Comparison of ENCODE assay signal across 28 mouse cellular contexts in the genomic region with DNA sequence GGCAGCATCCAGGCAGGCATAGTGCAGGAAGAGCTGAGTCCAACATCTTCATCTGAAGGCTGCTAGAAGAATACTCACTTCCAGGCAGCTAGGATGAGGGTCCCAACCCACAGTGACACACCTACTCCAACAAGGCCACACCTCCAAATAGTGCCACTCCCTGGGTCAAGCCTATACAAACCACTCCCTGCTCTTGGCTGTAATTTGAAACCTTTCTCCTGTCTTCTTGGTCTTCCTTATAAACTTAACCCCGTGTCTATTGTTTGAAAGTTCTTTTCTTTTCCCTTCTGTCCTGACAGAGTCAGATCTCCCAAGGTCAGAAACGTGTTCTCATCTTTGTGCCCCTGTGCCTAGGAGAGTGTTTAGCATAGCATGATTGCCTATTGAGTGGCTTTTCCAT.
"Had no signal": no experiment of that assay in that cellular context is flagged by ENCODE, and none has a peak within 500 bp of the region (broad histone marks: within the 10 kb centered on the region; RNA-seq: fewer than 3 reads in every experiment).

No protein-coding gene starts in this region.

- H3K9ac ChIP-seq: limb, embryonic 12.5 days; limb, embryonic 13.5 days; limb, embryonic 15.5 days; liver, embryonic 12.5 days; liver, embryonic 13.5 days; liver, embryonic 14.5 days; liver, embryonic 15.5 days; liver, postnatal 0 days; lung, embryonic 14.5 days; lung, embryonic 15.5 days; midbrain, embryonic 12.5 days; midbrain, embryonic 13.5 days; midbrain, embryonic 15.5 days; neural tube, embryonic 12.5 days had no signal

- H3K27me3 ChIP-seq: limb, embryonic 12.5 days; limb, embryonic 13.5 days; limb, embryonic 15.5 days; liver, embryonic 12.5 days; liver, embryonic 13.5 days; liver, embryonic 15.5 days; lung, embryonic 15.5 days; megakaryocyte, embryonic 14.5 days; midbrain, embryonic 12.5 days; midbrain, embryonic 13.5 days; midbrain, embryonic 15.5 days; neural tube, embryonic 12.5 days had no signal

- H3K4me3 ChIP-seq: limb, embryonic 10.5 days; limb, embryonic 12.5 days; limb, embryonic 13.5 days; limb, embryonic 15.5 days; liver, embryonic 12.5 days; liver, embryonic 13.5 days; liver, embryonic 15.5 days; lung, embryonic 15.5 days; megakaryocyte, embryonic 14.5 days; midbrain, embryonic 10.5 days; midbrain, embryonic 12.5 days; midbrain, embryonic 13.5 days; midbrain, embryonic 15.5 days; myocyte; neural tube, embryonic 12.5 days had no signal

- H3K4me1 ChIP-seq: limb, embryonic 12.5 days; liver, embryonic 12.5 days; liver, embryonic 13.5 days; liver, embryonic 15.5 days; megakaryocyte, embryonic 14.5 days; midbrain, embryonic 10.5 days; midbrain, embryonic 12.5 days; midbrain, embryonic 13.5 days; neural tube, embryonic 12.5 days had no signal

- H3K27ac ChIP-seq: limb, embryonic 10.5 days; limb, embryonic 12.5 days; limb, embryonic 13.5 days; limb, embryonic 15.5 days; liver, embryonic 12.5 days; liver, embryonic 13.5 days; liver, embryonic 14.5 days; liver, embryonic 15.5 days; lung, embryonic 15.5 days; macrophage; midbrain, embryonic 10.5 days; midbrain, embryonic 12.5 days; midbrain, embryonic 13.5 days; midbrain, embryonic 15.5 days; neural tube, embryonic 12.5 days had no signal

- H3K9me3 ChIP-seq: limb, embryonic 10.5 days; limb, embryonic 12.5 days; limb, embryonic 13.5 days; limb, embryonic 15.5 days; liver, embryonic 12.5 days; liver, embryonic 13.5 days; liver, embryonic 15.5 days; lung, embryonic 15.5 days; megakaryocyte, embryonic 14.5 days; midbrain, embryonic 10.5 days; midbrain, embryonic 12.5 days; midbrain, embryonic 13.5 days; midbrain, embryonic 15.5 days; neural tube, embryonic 12.5 days had no signal

- H3K36me3 ChIP-seq: limb, embryonic 10.5 days; limb, embryonic 12.5 days; limb, embryonic 13.5 days; limb, embryonic 15.5 days; liver, embryonic 12.5 days; liver, embryonic 13.5 days; liver, embryonic 15.5 days; lung, embryonic 15.5 days; midbrain, embryonic 10.5 days; midbrain, embryonic 12.5 days; midbrain, embryonic 13.5 days; midbrain, embryonic 15.5 days; neural tube, embryonic 12.5 days had no signal

- DNase-seq: left cerebral cortex, postnatal 4 days; liver; liver, embryonic 13.5 days; liver, postnatal 0 days; lung, adult 18-20 months; lung, adult 2 months; lung, embryonic 14.5 days; lung, postnatal 10 days; lung, postnatal 14 days; lung, postnatal 36 days; lung, postnatal 4 days; midbrain, embryonic 14.5 days had no signal
